Mouse (Mus musculus): ENCODE data around the gene Gm49342. TPM values are rescaled to one million over a fixed set of nuclear protein-coding genes. Genes with fewer than 3 reads are reported as not detected.

The Gm49342 gene
- total RNA-seq, 2 experiments from 2014 or later: 6.5 to 13.7 TPM

Other genes with a start within 250 kb of the Gm49342 start
- gene Olfr748, start 237.1 kb upstream of the Gm49342 start, total RNA-seq (2021): not detected
- gene Olfr749, start 199.4 kb upstream of the Gm49342 start, total RNA-seq (2021): not detected
- gene Ttc5, start 159.0 kb upstream of the Gm49342 start, total RNA-seq (2021): 10 to 100 TPM; 67.9 to 70.9 TPM
- gene Ccnb1ip1, start 136.8 kb upstream of the Gm49342 start, total RNA-seq (2021): not detected
- gene Parp2, start 136.7 kb upstream of the Gm49342 start, total RNA-seq (2021): 10 to 100 TPM; 26.1 to 29.0 TPM
- 1 to 10 TPM; 2.7 to 5.3 TPM for gene Tep1, start 74.0 kb upstream of the Gm49342 start, total RNA-seq (2021)
- gene Klhl33, start 47.0 kb upstream of the Gm49342 start, total RNA-seq (2021): 1 to 10 TPM; 1.4 to 2.1 TPM
- 10 to 100 TPM; 29.9 to 34.2 TPM for gene Osgep, start 19.6 kb upstream of the Gm49342 start, total RNA-seq (2021)
- 10 to 100 TPM; 65.8 to 66.3 TPM for gene Apex1, start 19.5 kb upstream of the Gm49342 start, total RNA-seq (2021)
- 10 to 100 TPM; 79.6 to 89.0 TPM for gene Pip4p1, start 13.7 kb upstream of the Gm49342 start, total RNA-seq (2021)
- 10 to 100 TPM; 11.0 to 15.6 TPM for gene Pnp, start 13.4 kb upstream of the Gm49342 start, total RNA-seq (2021)
- gene Pnp2, start 11.5 kb downstream of the Gm49342 start, total RNA-seq (2021): 1 to 10 TPM in 1 of 2 experiments, under 1 TPM in 1; 0.79 to 1.7 TPM
- gene Rnase10, start 63.2 kb downstream of the Gm49342 start, total RNA-seq (2021): under 1 TPM in 1 of 2 experiments, not detected in 1; 0.30 TPM
- not detected for gene Rnase9, start 97.4 kb downstream of the Gm49342 start, total RNA-seq (2021)
- not detected for gene Rnase11, start 105.6 kb downstream of the Gm49342 start, total RNA-seq (2021)
- not detected for gene Rnase12, start 113.1 kb downstream of the Gm49342 start, total RNA-seq (2021)
- not detected for gene Olfr750, start 129.9 kb downstream of the Gm49342 start, total RNA-seq (2021)
- 10 to 100 TPM; 11.2 to 14.0 TPM for gene Rnase4, start 146.6 kb downstream of the Gm49342 start, total RNA-seq (2021)
- gene Ang, start 146.6 kb downstream of the Gm49342 start, total RNA-seq (2021): 1 to 10 TPM; 2.5 to 3.7 TPM
- gene Eddm3b, start 169.9 kb downstream of the Gm49342 start, total RNA-seq (2021): not detected
- gene Rnase6, start 179.4 kb downstream of the Gm49342 start, total RNA-seq (2021): not detected
- gene Rnase1, start 202.3 kb downstream of the Gm49342 start, total RNA-seq (2021): not detected
- gene Rnase2b, start 217.7 kb downstream of the Gm49342 start, total RNA-seq (2021): not detected